Mouse (Mus musculus) spleen, adult 2 months (tissue): Measurements from ENCODE around the gene Tbc1d10b.

Experiments used
- CTCF ChIP-seq: fragments of 200-500 bp; IDR thresholded peaks from 2 replicates; pipeline ENCODE4 v1.5.1; 2011; ENCODE audit warnings: mild to moderate bottlenecking, inconsistent platforms; ENCODE audit not compliant: insufficient read depth, insufficient read length, insufficient replicate concordance; ENCODE audit errors: extremely low read depth
- POLR2A ChIP-seq: fragments of 200-500 bp; IDR thresholded peaks from 2 replicates; pipeline ENCODE4 v1.6.1; 2011; ENCODE audit warnings: low read depth, low read length, inconsistent platforms

GRCm38 (mm10) chr7:127243361-127243867 lies 35.1 kb upstream of the Tbc1d10b start:
- no peak for TF ChIP-seq CTCF
- no peak for TF ChIP-seq POLR2A
